Comparison of ENCODE assay signal across 8 mouse cellular contexts in genomic region chr10:82899810-82900421, GRCm38 (mm10). TPM values are rescaled to one million over a fixed set of nuclear protein-coding genes. Genes with fewer than 3 reads are reported as not detected.
A peak's percentile ranks its signal among the peaks of the same experiment; 100 is the strongest.
DNase-seq lines count a peak whose midpoint lies in the region; ATAC-seq and TF ChIP-seq lines count a peak whose summit lies in the region.

No protein-coding gene starts in this region.

- H3K27ac ChIP-seq in heart, embryonic 12.5 days (ENCODE audit: poor library complexity, severe bottlenecking), result no peak overlapping the region
- H3K27ac ChIP-seq in stomach, embryonic 16.5 days (ENCODE audit: low read length), result no peak overlapping the region

- H3K36me3 ChIP-seq in heart, embryonic 12.5 days, result peaks cover 34% of the 10 kb centered on the region
- peaks cover 15% of the 10 kb centered on the region for H3K36me3 ChIP-seq in stomach, embryonic 16.5 days (ENCODE audit: control insufficient read depth, insufficient read depth, low read length)

- H3K4me1 ChIP-seq in heart, embryonic 12.5 days (replicated peaks), result peaks cover 34% of the 10 kb centered on the region
- 0 out of 2 replicates have a peak, but pooled peaks cover 5% of the 10 kb centered on the region for H3K4me1 ChIP-seq in stomach, embryonic 16.5 days (ENCODE audit: control insufficient read depth, insufficient read depth, low read length)

- no peaks in the 10 kb centered on the region for H3K27me3 ChIP-seq in heart, embryonic 12.5 days (replicated peaks)
- no peaks in the 10 kb centered on the region for H3K27me3 ChIP-seq in stomach, embryonic 16.5 days (ENCODE audit: control insufficient read depth, insufficient read depth, low read length)

- TF ChIP-seq CTCF in brain, embryonic 14.5 days (IDR thresholded peaks at IDR 0.05; ENCODE audit: borderline replicate concordance, extremely low read depth, insufficient read depth, insufficient read length), result no peak

- H3K4me3 ChIP-seq in heart, embryonic 12.5 days, result no peak overlapping the region
- no peak overlapping the region for H3K4me3 ChIP-seq in stomach, embryonic 16.5 days (replicated peaks; ENCODE audit: low read length)

- 38% methylated on average over 16 of the region's 16 CpGs for WGBS in heart, embryonic 12.5 days
- 41% methylated on average over 16 of the region's 16 CpGs for WGBS in stomach, embryonic 16.5 days

- H3K4me2 ChIP-seq in heart, embryonic 12.5 days, result peak overlapping the region; percentile 29
- no peak overlapping the region for H3K4me2 ChIP-seq in stomach, embryonic 16.5 days (ENCODE audit: low read depth, low read length)

- DNase-seq in heart, adult 18-20 months, result no peak
- peak; percentile 56 for DNase-seq in brain, embryonic 14.5 days (ENCODE audit: low read depth)
- DNase-seq in induced T-regulatory cell, adult 2 months (ENCODE audit: low read depth), result peak; percentile 93
- DNase-seq in lung, postnatal 10 days, result peak; percentile 46
- DNase-seq in ovary, postnatal 36 days (ENCODE audit: low spot score), result no peak
- DNase-seq in gastrocnemius, adult 8-10 months (ENCODE audit: low spot score in 2 of 2), result no peak

- ATAC-seq in heart, embryonic 12.5 days (ENCODE audit: insufficient number of reproducible peaks, low FRiP score), result peak; percentile 67
- ATAC-seq in stomach, embryonic 16.5 days (ENCODE audit: insufficient read depth, low FRiP score), result peak; percentile 53; the same call in 1 of the 2 replicates

- no peak for TF ChIP-seq POLR2A in brain, embryonic 14.5 days (IDR thresholded peaks at IDR 0.05; ENCODE audit: borderline replicate concordance, extremely low read depth, insufficient read depth, insufficient read length, poor library complexity, severe bottlenecking)

- no peak overlapping the region for H3K9ac ChIP-seq in heart, embryonic 12.5 days
- H3K9ac ChIP-seq in stomach, embryonic 16.5 days (ENCODE audit: low read length), result no peak overlapping the region

- H3K9me3 ChIP-seq in heart, embryonic 12.5 days (replicated peaks), result no peaks in the 10 kb centered on the region
- H3K9me3 ChIP-seq in stomach, embryonic 16.5 days (replicated peaks; ENCODE audit: control insufficient read depth, low read length), result no peaks in the 10 kb centered on the region

RNA-seq across cellular contexts. Expression of gene Eid3, which starts 33.5 kb away (rescaled TPM):
- 0.31 and 0.39 TPM in 2 replicates for polyA plus RNA-seq in heart, embryonic 12.5 days (2016; fragmentation: Nextera tagmentation; extraction: Ambion mirVana)
- total RNA-seq in heart, adult 18-20 months (2021), result under 1 TPM; 0.20 to 0.28 TPM
- polyA plus RNA-seq in brain, embryonic 14.5 days (2012; rRNA removed), result 0.57 and 1.2 TPM in 2 replicates
- 0.40 and 0.46 TPM in 2 replicates for polyA plus RNA-seq in stomach, embryonic 16.5 days (2015; fragmentation: Nextera tagmentation; extraction: Ambion mirVana)
- total RNA-seq in gastrocnemius, adult 8-10 months (2022), result 1 to 10 TPM in 2 of 4 experiments, under 1 TPM in 2; 0.63 to 1.1 (median 1.0) TPM

Comparison
In these comparisons a context has a peak if more than half of its experiments do, and no peak if none do; other contexts are left out.
1. DNase-seq: peak in brain, embryonic 14.5 days (single experiment), induced T-regulatory cell, adult 2 months (single experiment) and lung, postnatal 10 days (single experiment); none in heart, adult 18-20 months (0 of 2), ovary, postnatal 36 days (single experiment) and gastrocnemius, adult 8-10 months (0 of 2).